Mouse (Mus musculus) heart, embryonic 11.5 days (tissue): Measurements from ENCODE around the gene Gimap4. TPM values are rescaled to one million over a fixed set of nuclear protein-coding genes. Genes with fewer than 3 reads are reported as not detected.
"Not testable (repeated sequence)": the region's sequence is repeated elsewhere in the genome, so short reads cannot be mapped to it uniquely, and the experiment has no call there.

Experiments
- ATAC-seq: fragments of 200-750 bp; cut with Nextera tagmentation; replicated peaks from 2 replicates; pipeline ENCODE4 v1.8.0; 2017; ENCODE audit warnings: moderate library complexity; ENCODE audit not compliant: insufficient number of reproducible peaks, low FRiP score, low TSS enrichment
- H3K27ac ChIP-seq: fragments of 300-500 bp; sonication (generic); 2 replicates; pipeline ENCODE4 v1.5.1; 2014; ENCODE audit warnings: mild to moderate bottlenecking, low read depth, low read length
- H3K27me3 ChIP-seq: fragments of 300-500 bp; sonication (generic); 2 replicates; pipeline ENCODE4 v1.6.1; 2014; ENCODE audit warnings: mild to moderate bottlenecking, low read length, mixed read lengths; ENCODE audit not compliant: control insufficient read depth, insufficient read depth
- H3K36me3 ChIP-seq: fragments of 300-500 bp; sonication (generic); 2 replicates; pipeline ENCODE4 v1.6.1; 2014; ENCODE audit warnings: mild to moderate bottlenecking, low read length, moderate library complexity, mixed read lengths; ENCODE audit not compliant: control insufficient read depth, insufficient read depth
- H3K4me1 ChIP-seq: fragments of 300-500 bp; sonication (generic); 2 replicates; pipeline ENCODE4 v1.6.1; 2014; ENCODE audit warnings: low read length; ENCODE audit not compliant: control insufficient read depth, insufficient read depth
- H3K4me2 ChIP-seq: fragments of 300-500 bp; sonication (generic); 2 replicates; pipeline ENCODE4 v1.6.1; 2014; ENCODE audit warnings: mild to moderate bottlenecking, moderate library complexity
- H3K4me3 ChIP-seq: fragments of 300-500 bp; sonication (generic); 2 replicates; pipeline ENCODE4 v1.5.1; 2014; ENCODE audit warnings: low read depth, low read length
- H3K9ac ChIP-seq: fragments of 300-500 bp; sonication (generic); 2 replicates; pipeline ENCODE4 v1.6.1; 2014; ENCODE audit warnings: mild to moderate bottlenecking, low read depth, low read length, moderate library complexity
- H3K9me3 ChIP-seq: fragments of 300-500 bp; sonication (generic); replicated peaks from 2 replicates; pipeline ENCODE4 v1.6.1; 2016; ENCODE audit warnings: low read length; ENCODE audit not compliant: control insufficient read depth
- WGBS: fragments of 180-500 bp; shearing (Covaris S2); extraction: QIAGEN DNeasy Blood & Tissue Kit; methylation state at CpG from one replicate; pipeline ENCODE4 v1.1.7; 2014; ENCODE audit not compliant: insufficient replicate concordance; 5-methylcytosine and 5-hydroxymethylcytosine counted together
- polyA plus RNA-seq: library from polyadenylated mRNA; unstranded; fragments of >200 nt; fragmentation: Nextera tagmentation; extraction: Ambion mirVana; gene quantifications from 2 replicates; pipeline ENCODE4 v1.2.1, GENCODE M21; 2014

The Gimap4 gene
- polyA plus RNA-seq, 1 experiment from 2014 or later, result 8.6 TPM

DNA sequence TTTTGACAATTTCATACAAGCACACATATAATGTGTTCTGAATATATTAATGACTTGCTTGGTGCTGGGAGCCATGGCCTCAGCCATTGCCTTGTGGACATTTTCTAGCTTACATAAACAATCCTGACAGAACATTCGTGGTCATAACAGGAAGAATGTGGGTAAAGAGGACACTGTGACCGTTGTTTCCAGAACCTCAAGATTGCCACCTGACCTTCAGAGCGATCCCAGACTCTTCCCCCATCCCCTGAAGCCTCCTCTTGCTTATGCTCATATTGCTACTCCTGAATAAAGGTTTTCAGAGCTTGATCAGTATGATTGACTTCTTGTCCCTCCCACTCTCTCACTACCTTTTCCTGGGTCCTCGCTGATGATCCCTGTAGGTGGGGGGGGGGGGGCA lies 6.0 kb upstream of the Gimap4 start:
- WGBS, result 65% methylated on average over 4 of the region's 4 CpGs
- no peak overlapping the region for H3K4me3 ChIP-seq
- no peak overlapping the region for H3K4me2 ChIP-seq
- no peaks in the 10 kb centered on the region for H3K27me3 ChIP-seq
- no peak overlapping the region for H3K9ac ChIP-seq
- no peak for ATAC-seq
- H3K27ac ChIP-seq, result no peak overlapping the region
- H3K36me3 ChIP-seq, result no peaks in the 10 kb centered on the region
- no peaks in the 10 kb centered on the region for H3K4me1 ChIP-seq
- H3K9me3 ChIP-seq, result no peaks in the 10 kb centered on the region

DNA sequence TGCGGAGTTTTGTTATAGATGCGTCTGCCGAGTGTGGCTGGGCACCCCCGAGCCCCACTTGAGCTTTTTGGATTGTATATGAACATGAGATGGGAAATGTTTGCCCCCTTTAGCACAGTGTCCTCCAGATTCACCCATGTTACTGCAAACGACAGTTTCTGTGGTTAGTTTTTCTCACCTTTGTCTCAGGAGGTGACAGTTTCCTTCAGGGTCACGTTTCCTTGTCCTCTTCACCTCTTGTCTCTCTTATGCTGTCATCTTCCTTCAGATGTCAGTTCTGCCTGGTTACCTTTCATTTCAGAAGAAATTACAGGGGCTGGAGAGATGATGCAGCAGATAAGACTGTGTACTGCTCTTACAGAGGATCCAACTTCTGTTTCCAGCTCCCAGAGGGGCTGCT lies 4.6 kb upstream of the Gimap4 start:
- Histone ChIP-seq H3K27ac (no peak overlapping the region), H3K36me3 (no peaks in the 10 kb centered on the region), H3K9me3 (no peaks in the 10 kb centered on the region), H3K4me1 (no peaks in the 10 kb centered on the region), H3K27me3 (no peaks in the 10 kb centered on the region), H3K9ac (no peak overlapping the region), H3K4me2 (no peak overlapping the region), H3K4me3 (no peak overlapping the region)
- 74% methylated on average over 6 of the region's 6 CpGs for WGBS
- ATAC-seq, result no peak

DNA sequence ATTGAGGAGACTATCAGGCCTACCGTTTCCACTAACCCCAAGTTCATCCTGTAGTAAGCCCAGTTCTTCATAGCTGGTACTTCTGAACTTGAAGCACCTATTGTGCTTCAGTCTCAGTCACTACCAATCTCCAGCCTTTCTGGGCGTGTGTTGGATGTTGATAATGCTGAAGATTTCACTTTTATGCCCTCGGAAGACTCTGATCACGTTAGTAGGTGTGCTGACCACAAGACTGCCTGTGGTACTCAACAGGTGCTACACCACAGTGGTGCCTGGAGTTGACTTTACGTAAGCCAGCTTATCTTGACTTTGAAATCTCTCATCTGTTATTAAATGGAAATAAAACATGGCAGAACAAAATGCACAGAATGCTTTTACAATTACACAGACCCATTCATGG lies 3.9 kb upstream of the Gimap4 start:
- H3K36me3 ChIP-seq, result no peaks in the 10 kb centered on the region
- ATAC-seq, result no peak
- 72% methylated on average over 5 of the region's 5 CpGs for WGBS
- no peaks in the 10 kb centered on the region for H3K4me1 ChIP-seq
- no peak overlapping the region for H3K9ac ChIP-seq
- no peak overlapping the region for H3K27ac ChIP-seq
- no peaks in the 10 kb centered on the region for H3K27me3 ChIP-seq
- no peaks in the 10 kb centered on the region for H3K9me3 ChIP-seq
- H3K4me2 ChIP-seq, result no peak overlapping the region
- H3K4me3 ChIP-seq, result no peak overlapping the region

DNA sequence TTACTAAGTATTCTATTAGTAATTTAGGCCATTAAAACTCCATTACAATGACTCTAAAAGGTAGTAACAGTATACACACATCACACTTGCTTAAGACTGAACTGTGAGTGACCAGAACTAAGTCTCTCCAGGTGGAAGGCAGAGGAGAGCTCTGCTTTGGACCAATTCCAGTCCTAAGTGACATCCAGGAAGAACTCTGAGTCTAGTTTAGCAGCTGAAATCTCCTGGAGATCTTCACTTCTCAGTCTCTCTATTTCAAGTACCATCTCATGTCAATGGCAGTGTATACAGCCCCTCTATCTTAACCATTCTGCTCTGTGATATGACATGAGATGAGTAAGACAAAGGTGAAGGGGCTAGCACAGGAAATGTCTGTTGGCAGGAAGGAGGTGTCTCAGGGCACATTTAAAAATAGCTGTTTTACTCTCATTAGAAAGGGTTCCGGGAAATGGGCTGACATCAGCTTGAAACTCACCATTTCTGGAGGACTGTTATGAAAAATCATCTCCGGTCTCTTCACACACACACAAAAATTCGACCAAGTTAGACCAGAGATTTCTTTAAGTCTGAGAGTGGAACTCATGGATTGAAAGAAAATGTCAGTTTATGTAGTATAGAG lies 2.8 kb upstream of the Gimap4 start:
- Histone ChIP-seq H3K9me3 (no peaks in the 10 kb centered on the region), H3K4me2 (no peak overlapping the region), H3K4me3 (no peak overlapping the region), H3K4me1 (no peaks in the 10 kb centered on the region), H3K36me3 (no peaks in the 10 kb centered on the region), H3K27me3 (no peaks in the 10 kb centered on the region), H3K9ac (no peak overlapping the region), H3K27ac (no peak overlapping the region)
- ATAC-seq, result no peak
- 61% methylated on average over 3 of the region's 3 CpGs for WGBS

DNA sequence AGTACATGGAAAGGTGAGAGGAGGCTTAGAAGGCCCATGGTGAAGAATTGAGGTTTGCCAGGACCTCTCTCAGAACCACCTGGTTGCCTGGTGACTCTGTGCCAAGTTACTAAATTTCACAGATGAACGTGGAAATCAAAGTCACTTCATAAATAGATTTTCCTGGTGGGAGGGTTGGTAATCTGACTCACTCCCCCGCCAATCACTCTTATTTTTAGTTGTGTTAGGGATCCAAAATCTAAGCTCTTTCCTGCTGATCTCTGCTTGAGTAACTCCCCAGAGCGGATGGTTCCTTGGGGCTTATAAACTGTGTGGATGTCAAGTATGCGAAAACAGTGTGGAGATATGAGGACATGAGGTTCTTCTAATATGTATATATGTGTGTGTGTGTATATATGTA lies 2.1 kb upstream of the Gimap4 start:
- Histone ChIP-seq H3K27me3 (no peaks in the 10 kb centered on the region), H3K36me3 (no peaks in the 10 kb centered on the region), H3K9ac (no peak overlapping the region), H3K4me3 (no peak overlapping the region), H3K4me2 (no peak overlapping the region), H3K4me1 (no peaks in the 10 kb centered on the region), H3K27ac (no peak overlapping the region), H3K9me3 (no peaks in the 10 kb centered on the region)
- ATAC-seq, result no peak
- 73% methylated on average over 4 of the region's 4 CpGs for WGBS

DNA sequence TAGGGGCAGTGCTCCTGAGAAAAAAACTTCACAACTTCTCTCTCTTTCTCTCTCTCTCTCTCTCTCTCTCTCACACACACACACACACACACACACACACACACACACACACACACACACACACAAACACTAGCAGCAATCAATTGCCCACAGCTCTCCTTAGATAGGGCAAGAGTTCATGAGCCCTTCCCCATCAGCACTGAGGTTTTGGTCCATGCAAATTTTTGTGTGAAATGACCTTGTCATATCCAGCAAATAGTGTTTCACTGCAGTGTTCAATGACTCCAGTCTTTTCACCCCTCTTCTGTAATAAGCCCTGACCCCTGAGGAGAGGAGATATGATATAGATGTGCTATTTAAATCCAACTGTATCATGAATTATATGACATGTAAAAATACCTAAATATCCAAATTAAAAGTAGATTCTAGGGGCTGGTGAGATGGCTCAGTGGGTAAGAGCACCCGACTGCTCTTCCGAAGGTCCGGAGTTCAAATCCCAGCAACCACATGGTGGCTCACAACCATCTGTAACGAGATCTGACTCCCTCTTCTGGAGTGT lies 1.0 kb upstream of the Gimap4 start:
- H3K27me3 ChIP-seq, H3K27ac ChIP-seq, H3K4me2 ChIP-seq, H3K4me3 ChIP-seq, H3K9me3 ChIP-seq, H3K36me3 ChIP-seq, ATAC-seq, H3K4me1 ChIP-seq, H3K9ac ChIP-seq: not testable (repeated sequence)
- WGBS, result 100% methylated on average over 3 of the region's 4 CpGs

DNA sequence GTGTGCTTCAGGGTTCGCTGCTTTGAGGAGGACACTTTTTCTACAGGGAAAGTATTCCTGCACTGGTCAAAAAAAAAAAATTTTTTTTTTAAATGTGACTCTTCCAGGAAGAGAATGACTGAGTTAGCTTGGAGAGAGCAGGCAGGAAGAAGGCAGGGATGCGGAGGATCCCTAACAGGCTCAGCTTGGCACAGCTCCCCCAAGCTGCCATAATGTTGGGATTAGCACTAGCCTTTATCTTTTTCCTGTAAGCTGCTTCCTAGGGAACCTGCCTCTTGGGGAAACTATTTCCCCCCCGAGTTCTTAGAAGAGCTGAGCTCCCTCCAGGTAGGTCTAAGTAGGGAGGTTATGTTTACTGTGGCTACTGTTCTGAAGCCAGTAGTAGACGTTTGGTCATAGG lies 457 bp downstream of the Gimap4 start:
- H3K27ac ChIP-seq, result no peak overlapping the region; the same call in 1 of the 2 replicates
- H3K4me2 ChIP-seq, result no peak overlapping the region

DNA sequence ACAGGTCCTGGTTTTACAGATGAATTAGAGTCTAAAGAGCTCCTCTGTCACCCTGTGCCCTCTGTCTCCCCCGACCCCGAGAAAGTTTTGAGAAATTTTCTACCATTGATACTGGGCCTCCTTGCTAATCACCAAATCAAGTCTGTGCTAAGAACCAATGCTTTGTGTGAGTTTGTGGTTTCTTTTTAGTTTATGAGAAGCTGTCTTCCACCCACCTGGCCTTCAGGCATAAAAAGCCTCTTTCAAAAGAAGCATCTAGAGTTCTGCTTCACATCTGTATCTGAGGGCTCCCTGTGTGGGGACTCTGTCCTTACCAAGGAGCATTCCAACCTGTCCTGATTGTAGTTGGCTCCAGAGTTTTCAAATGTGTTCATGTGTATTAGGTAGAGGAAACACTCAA lies 902 bp downstream of the Gimap4 start:
- Histone ChIP-seq H3K9me3 (no peaks in the 10 kb centered on the region), H3K4me3 (no peak overlapping the region), H3K4me1 (no peaks in the 10 kb centered on the region), H3K27ac (no peak overlapping the region; the same call in 1 of the 2 replicates), H3K9ac (no peak overlapping the region), H3K27me3 (no peaks in the 10 kb centered on the region), H3K4me2 (no peak overlapping the region), H3K36me3 (no peaks in the 10 kb centered on the region)
- WGBS, result 70% methylated on average over 2 of the region's 2 CpGs
- ATAC-seq, result no peak

More for the DNA sequence above, 457 bp downstream of the Gimap4 start:
- H3K27me3 ChIP-seq, result no peaks in the 10 kb centered on the region
- no peaks in the 10 kb centered on the region for H3K4me1 ChIP-seq
- no peaks in the 10 kb centered on the region for H3K36me3 ChIP-seq
- WGBS, result 41% methylated on average over 4 of the region's 4 CpGs
- ATAC-seq, result no peak
- H3K9me3 ChIP-seq, result no peaks in the 10 kb centered on the region
- H3K9ac ChIP-seq, result no peak overlapping the region
- no peak overlapping the region for H3K4me3 ChIP-seq
